Mouse (Mus musculus): ENCODE data around the gene Wnt2. TPM values are rescaled to one million over a fixed set of nuclear protein-coding genes. Genes with fewer than 3 reads are reported as not detected.

The Wnt2 gene
- polyA plus RNA-seq, 1 experiment from 2014 or later = 1.1 TPM

DNA sequence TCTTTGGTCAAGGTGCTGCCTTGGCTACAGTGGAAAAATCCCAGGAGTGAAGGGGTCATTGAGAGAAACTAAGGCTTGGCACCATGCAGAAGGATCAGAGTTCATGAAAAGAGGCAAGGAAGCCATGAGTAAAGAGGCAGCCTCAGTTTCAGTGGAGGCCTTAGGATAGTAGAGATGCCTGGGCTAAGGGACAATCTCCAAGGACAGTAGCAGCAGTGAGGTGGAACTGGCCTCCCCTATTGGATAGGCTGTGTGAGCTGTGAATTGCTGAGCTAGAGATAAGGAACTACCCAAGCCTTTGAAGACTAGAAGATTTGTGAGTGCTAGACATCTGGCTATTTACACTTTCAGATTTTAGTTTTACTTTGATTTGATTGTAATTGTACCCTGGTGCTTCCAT, 59.0 kb downstream of the Wnt2 start:
- Histone ChIP-seq H3K4me2 (ENCODE audit: low read depth, low read length) (no peak overlapping the region), H3K9me3 (replicated peaks; ENCODE audit: control insufficient read depth, low read length) (no peaks in the 10 kb centered on the region), H3K27ac (replicated peaks; ENCODE audit: low read depth, low read length) (no peak overlapping the region), H3K27me3 (ENCODE audit: control insufficient read depth, insufficient read depth, low read length) (no peaks in the 10 kb centered on the region), H3K36me3 (replicated peaks; ENCODE audit: control insufficient read depth, insufficient read depth, low read depth, low read length) (no peaks in the 10 kb centered on the region), H3K4me1 (ENCODE audit: control insufficient read depth, insufficient read depth, low read length) (no peaks in the 10 kb centered on the region), H3K9ac (replicated peaks; ENCODE audit: low read length) (no peak overlapping the region), H3K4me3 (ENCODE audit: low read depth, low read length) (no peak overlapping the region)
- DNase-seq (ENCODE audit: low spot score) = no peak
- ATAC-seq (replicated peaks; ENCODE audit: insufficient number of reproducible peaks, low FRiP score, low TSS enrichment, low read depth) = no peak

DNA sequence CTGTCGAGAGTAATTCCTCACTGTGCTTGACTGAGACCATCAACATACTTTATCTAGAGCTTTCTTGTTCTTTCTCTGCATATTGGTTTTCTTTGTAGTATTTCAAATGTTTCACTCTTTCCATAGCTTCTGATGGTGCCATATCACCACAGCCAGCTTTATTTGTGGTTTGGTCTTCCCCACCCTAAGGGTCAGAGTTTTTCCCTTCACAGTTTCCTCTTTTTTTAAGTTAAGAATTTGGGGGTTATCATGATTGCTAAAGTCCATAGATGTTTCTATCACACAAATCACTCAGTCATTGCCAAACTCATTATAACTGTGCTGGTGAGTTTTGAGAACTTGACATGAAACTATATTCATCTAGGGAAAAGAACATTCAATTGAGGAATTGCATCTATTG, 60.6 kb downstream of the Wnt2 start:
- 85% methylated on average over 1 of the region's 1 CpGs for WGBS
- H3K27ac ChIP-seq (replicated peaks; ENCODE audit: low read depth, low read length) = no peak overlapping the region
- H3K4me3 ChIP-seq (ENCODE audit: low read depth, low read length) = no peak overlapping the region
- no peaks in the 10 kb centered on the region for H3K27me3 ChIP-seq (ENCODE audit: control insufficient read depth, insufficient read depth, low read length)
- no peak for DNase-seq (ENCODE audit: low spot score)
- no peak for ATAC-seq (replicated peaks; ENCODE audit: insufficient number of reproducible peaks, low FRiP score, low TSS enrichment, low read depth)
- H3K4me2 ChIP-seq (ENCODE audit: low read depth, low read length) = no peak overlapping the region
- H3K36me3 ChIP-seq (replicated peaks; ENCODE audit: control insufficient read depth, insufficient read depth, low read depth, low read length) = no peaks in the 10 kb centered on the region
- H3K4me1 ChIP-seq (ENCODE audit: control insufficient read depth, insufficient read depth, low read length) = no peaks in the 10 kb centered on the region
- H3K9me3 ChIP-seq (replicated peaks; ENCODE audit: control insufficient read depth, low read length) = no peaks in the 10 kb centered on the region
- H3K9ac ChIP-seq (replicated peaks; ENCODE audit: low read length) = no peak overlapping the region

DNA sequence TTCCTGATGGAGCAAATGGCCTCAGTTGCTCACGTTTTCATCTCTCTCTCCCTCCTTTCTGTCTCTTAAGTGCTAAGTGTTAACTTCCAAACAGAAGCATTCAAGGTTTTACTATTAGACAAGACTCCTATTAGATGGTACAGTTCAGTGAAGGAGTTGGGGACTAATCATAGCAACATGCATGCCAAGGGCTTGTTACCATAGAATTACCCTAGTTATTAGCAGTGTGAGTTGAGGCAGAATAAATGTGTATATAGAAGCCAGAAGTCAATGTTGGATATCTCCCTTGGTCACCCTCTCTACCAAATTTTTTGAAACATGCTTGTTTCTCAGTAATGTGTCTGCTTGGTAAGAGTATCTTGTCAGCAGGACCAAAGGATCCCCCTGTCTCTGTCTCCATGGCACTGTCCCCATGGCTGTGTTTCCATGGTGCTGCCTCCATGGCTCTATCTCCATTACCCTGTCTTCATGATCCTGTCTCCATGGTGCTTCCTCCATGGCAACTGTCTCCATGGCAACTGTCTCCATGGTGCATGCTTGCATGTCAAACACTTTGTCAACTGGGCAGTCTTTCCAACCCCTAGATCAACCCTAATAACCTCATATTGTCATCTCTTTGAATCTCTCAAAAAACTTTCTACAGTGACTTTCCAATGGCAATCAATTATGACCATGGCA, 61.8 kb downstream of the Wnt2 start:
- 80% methylated on average over 1 of the region's 1 CpGs for whole genome bisulfite sequencing
- no peak overlapping the region for H3K9ac ChIP-seq (replicated peaks; ENCODE audit: low read length)
- no peak overlapping the region for H3K27ac ChIP-seq (replicated peaks; ENCODE audit: low read depth, low read length)
- no peaks in the 10 kb centered on the region for H3K4me1 ChIP-seq (ENCODE audit: control insufficient read depth, insufficient read depth, low read length)
- H3K27me3 ChIP-seq (ENCODE audit: control insufficient read depth, insufficient read depth, low read length) = no peaks in the 10 kb centered on the region
- no peak for DNase-seq (ENCODE audit: low spot score)
- no peak overlapping the region for H3K4me2 ChIP-seq (ENCODE audit: low read depth, low read length)
- no peaks in the 10 kb centered on the region for H3K9me3 ChIP-seq (replicated peaks; ENCODE audit: control insufficient read depth, low read length)
- ATAC-seq (replicated peaks; ENCODE audit: insufficient number of reproducible peaks, low FRiP score, low TSS enrichment, low read depth) = peak; percentile 52; the same call in 1 of the 2 replicates
- H3K36me3 ChIP-seq (replicated peaks; ENCODE audit: control insufficient read depth, insufficient read depth, low read depth, low read length) = no peaks in the 10 kb centered on the region
- no peak overlapping the region for H3K4me3 ChIP-seq (ENCODE audit: low read depth, low read length)

DNA sequence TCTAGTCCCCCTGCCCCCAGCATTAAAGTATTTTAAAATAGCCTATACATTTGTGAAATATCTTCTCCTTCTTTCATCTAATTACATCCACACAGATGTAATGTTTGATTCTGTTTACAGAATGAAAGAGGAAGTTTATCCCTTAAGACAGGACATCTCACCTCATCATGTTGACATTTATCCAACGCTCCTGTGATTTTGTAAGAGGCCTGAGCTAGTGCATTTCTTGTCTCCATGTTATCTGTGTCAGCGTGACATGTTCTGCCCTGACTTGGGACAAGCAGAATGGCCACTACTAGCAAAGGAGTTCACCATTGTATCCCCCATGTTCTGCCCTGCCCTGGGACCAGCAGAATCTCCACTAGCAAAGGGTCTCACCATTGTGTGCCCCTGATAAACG, 66.9 kb downstream of the Wnt2 start:
- Histone ChIP-seq H3K36me3 (replicated peaks; ENCODE audit: control insufficient read depth, insufficient read depth, low read depth, low read length) (no peaks in the 10 kb centered on the region), H3K4me2 (ENCODE audit: low read depth, low read length) (no peak overlapping the region), H3K27ac (replicated peaks; ENCODE audit: low read depth, low read length) (no peak overlapping the region), H3K4me3 (ENCODE audit: low read depth, low read length) (no peak overlapping the region), H3K4me1 (ENCODE audit: control insufficient read depth, insufficient read depth, low read length) (no peaks in the 10 kb centered on the region), H3K9ac (replicated peaks; ENCODE audit: low read length) (no peak overlapping the region), H3K9me3 (replicated peaks; ENCODE audit: control insufficient read depth, low read length) (no peaks in the 10 kb centered on the region), H3K27me3 (ENCODE audit: control insufficient read depth, insufficient read depth, low read length) (no peaks in the 10 kb centered on the region)
- DNase-seq (ENCODE audit: low spot score) = no peak
- ATAC-seq (replicated peaks; ENCODE audit: insufficient number of reproducible peaks, low FRiP score, low TSS enrichment, low read depth) = no peak
- 80% methylated on average over 3 of the region's 3 CpGs for WGBS

DNA sequence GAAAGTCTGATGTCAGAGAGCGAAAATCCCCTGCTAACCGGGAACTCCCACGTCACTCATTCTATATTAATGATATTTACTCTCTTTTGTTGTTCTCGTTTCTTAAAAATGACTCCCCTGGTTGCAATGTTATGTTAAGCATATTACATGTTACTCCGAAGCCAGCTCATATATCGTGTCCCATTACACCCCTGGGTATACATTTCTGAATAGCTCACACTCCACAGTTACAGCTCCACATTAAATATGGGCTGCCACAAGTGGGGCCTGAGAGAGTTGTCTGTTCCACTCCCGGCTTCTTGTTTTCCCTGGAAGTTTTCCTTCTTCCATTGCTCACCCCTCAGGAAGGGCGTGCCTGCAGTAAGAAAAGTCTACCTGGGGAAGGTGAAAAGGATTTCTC, 78.6 kb downstream of the Wnt2 start:
- DNase-seq (ENCODE audit: low spot score) = no peak
- Histone ChIP-seq H3K36me3 (replicated peaks; ENCODE audit: control insufficient read depth, insufficient read depth, low read depth, low read length) (no peaks in the 10 kb centered on the region), H3K4me3 (ENCODE audit: low read depth, low read length) (no peak overlapping the region), H3K9me3 (replicated peaks; ENCODE audit: control insufficient read depth, low read length) (no peaks in the 10 kb centered on the region), H3K27me3 (ENCODE audit: control insufficient read depth, insufficient read depth, low read length) (no peaks in the 10 kb centered on the region), H3K4me2 (ENCODE audit: low read depth, low read length) (no peak overlapping the region), H3K27ac (replicated peaks; ENCODE audit: low read depth, low read length) (no peak overlapping the region), H3K9ac (replicated peaks; ENCODE audit: low read length) (no peak overlapping the region), H3K4me1 (ENCODE audit: control insufficient read depth, insufficient read depth, low read length) (no peaks in the 10 kb centered on the region)
- WGBS = 82% methylated on average over 8 of the region's 8 CpGs
- ATAC-seq (replicated peaks; ENCODE audit: insufficient number of reproducible peaks, low FRiP score, low TSS enrichment, low read depth) = no peak

DNA sequence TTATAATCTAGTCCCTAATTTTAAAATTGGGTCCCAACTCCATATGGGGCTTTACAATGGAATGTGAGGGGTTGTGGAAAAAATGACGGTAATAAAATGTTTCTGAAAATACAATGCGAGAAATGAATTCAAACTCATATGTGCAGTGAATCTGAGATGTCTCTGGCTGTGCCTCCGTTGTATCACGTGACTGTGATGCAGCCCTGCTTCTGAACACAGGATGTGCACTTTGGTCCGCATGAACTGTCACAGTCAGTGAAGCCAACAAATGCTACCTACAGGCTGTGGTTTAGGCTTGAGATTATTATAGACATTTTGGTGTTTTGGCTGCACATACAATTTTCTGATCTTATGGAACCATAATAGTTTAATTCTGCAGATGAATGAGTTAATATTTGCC, 81.3 kb downstream of the Wnt2 start:
- no peaks in the 10 kb centered on the region for H3K36me3 ChIP-seq (replicated peaks; ENCODE audit: control insufficient read depth, insufficient read depth, low read depth, low read length)
- H3K27ac ChIP-seq (replicated peaks; ENCODE audit: low read depth, low read length) = no peak overlapping the region
- H3K9me3 ChIP-seq (replicated peaks; ENCODE audit: control insufficient read depth, low read length) = no peaks in the 10 kb centered on the region
- no peak for DNase-seq (ENCODE audit: low spot score)
- no peak overlapping the region for H3K4me2 ChIP-seq (ENCODE audit: low read depth, low read length)
- 89% methylated on average over 5 of the region's 5 CpGs for WGBS
- no peaks in the 10 kb centered on the region for H3K4me1 ChIP-seq (ENCODE audit: control insufficient read depth, insufficient read depth, low read length)
- no peaks in the 10 kb centered on the region for H3K27me3 ChIP-seq (ENCODE audit: control insufficient read depth, insufficient read depth, low read length)
- no peak overlapping the region for H3K9ac ChIP-seq (replicated peaks; ENCODE audit: low read length)
- H3K4me3 ChIP-seq (ENCODE audit: low read depth, low read length) = no peak overlapping the region
- ATAC-seq (replicated peaks; ENCODE audit: insufficient number of reproducible peaks, low FRiP score, low TSS enrichment, low read depth) = no peak

DNA sequence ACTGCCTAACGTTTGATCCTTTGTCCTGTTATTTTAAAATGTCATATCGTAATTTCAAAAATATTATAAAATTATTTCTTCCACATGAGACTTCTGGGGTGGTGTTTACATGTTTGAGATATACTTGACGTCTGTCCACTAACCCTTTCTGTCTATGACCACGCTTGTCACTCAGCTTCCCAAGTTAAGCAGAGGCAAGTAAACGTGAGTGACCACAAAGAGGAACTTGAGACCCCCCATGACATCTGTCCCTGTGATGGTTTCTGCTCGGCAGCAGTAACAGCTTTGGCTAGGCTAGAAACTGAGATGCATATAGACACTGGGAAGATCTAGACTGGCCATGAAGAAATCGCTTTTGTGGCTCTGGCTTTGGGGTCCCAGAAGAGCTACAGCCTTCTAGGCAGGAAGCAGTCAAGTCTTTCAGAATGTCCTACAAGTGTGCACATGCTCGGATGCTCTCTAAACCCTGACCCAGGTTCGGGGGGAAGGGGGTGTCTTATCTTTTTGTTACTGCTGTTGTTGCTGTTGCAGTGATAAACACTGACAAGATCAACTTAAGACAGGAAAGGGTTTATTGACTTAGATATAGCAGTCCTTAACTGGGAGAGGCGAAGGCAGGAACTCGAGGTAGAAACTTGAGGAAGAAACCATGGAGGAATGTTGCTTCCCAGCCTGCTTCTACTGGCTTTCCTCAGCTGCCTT, 83.1 kb downstream of the Wnt2 start:
- H3K4me2 ChIP-seq (ENCODE audit: low read depth, low read length) = no peak overlapping the region
- no peaks in the 10 kb centered on the region for H3K4me1 ChIP-seq (ENCODE audit: control insufficient read depth, insufficient read depth, low read length)
- DNase-seq (ENCODE audit: low spot score) = no peak
- no peak overlapping the region for H3K4me3 ChIP-seq (ENCODE audit: low read depth, low read length)
- H3K36me3 ChIP-seq (replicated peaks; ENCODE audit: control insufficient read depth, insufficient read depth, low read depth, low read length) = no peaks in the 10 kb centered on the region
- no peak overlapping the region for H3K27ac ChIP-seq (replicated peaks; ENCODE audit: low read depth, low read length)
- 76% methylated on average over 11 of the region's 11 CpGs for WGBS
- no peak overlapping the region for H3K9ac ChIP-seq (replicated peaks; ENCODE audit: low read length)
- H3K9me3 ChIP-seq (replicated peaks; ENCODE audit: control insufficient read depth, low read length) = no peaks in the 10 kb centered on the region
- no peak for ATAC-seq (replicated peaks; ENCODE audit: insufficient number of reproducible peaks, low FRiP score, low TSS enrichment, low read depth)
- H3K27me3 ChIP-seq (ENCODE audit: control insufficient read depth, insufficient read depth, low read length) = no peaks in the 10 kb centered on the region

DNA sequence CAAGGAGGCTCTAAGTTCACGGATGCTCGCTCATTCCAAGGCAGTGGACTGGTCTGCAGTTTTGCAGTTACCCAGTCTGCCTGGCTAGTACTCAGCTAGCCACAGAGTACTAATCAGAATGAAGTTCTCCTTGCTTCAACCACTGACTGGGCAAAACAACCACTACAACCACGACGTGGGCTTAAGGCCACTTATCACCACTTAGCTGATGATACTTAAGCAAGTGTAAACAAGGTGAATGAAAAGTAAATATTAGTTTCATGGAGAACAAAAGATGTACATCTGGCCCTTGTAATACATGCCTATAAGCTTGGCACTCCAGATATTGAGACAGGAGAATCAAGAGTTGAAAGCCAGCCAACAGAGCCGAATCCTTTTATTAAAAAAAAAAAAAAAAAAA, 83.9 kb downstream of the Wnt2 start:
- H3K27ac ChIP-seq (replicated peaks; ENCODE audit: low read depth, low read length) = no peak overlapping the region
- H3K4me1 ChIP-seq (ENCODE audit: control insufficient read depth, insufficient read depth, low read length) = no peaks in the 10 kb centered on the region
- ATAC-seq (replicated peaks; ENCODE audit: insufficient number of reproducible peaks, low FRiP score, low TSS enrichment, low read depth) = no peak
- DNase-seq (ENCODE audit: low spot score) = no peak
- no peak overlapping the region for H3K4me3 ChIP-seq (ENCODE audit: low read depth, low read length)
- H3K4me2 ChIP-seq (ENCODE audit: low read depth, low read length) = no peak overlapping the region
- H3K36me3 ChIP-seq (replicated peaks; ENCODE audit: control insufficient read depth, insufficient read depth, low read depth, low read length) = no peaks in the 10 kb centered on the region
- no peaks in the 10 kb centered on the region for H3K27me3 ChIP-seq (ENCODE audit: control insufficient read depth, insufficient read depth, low read length)
- H3K9ac ChIP-seq (replicated peaks; ENCODE audit: low read length) = no peak overlapping the region
- H3K9me3 ChIP-seq (replicated peaks; ENCODE audit: control insufficient read depth, low read length) = no peaks in the 10 kb centered on the region
- WGBS = 70% methylated on average over 5 of the region's 5 CpGs
